Mouse (Mus musculus) midbrain, embryonic 12.5 days (tissue): Measurements from ENCODE around the gene H1foo. TPM values are rescaled to one million over a fixed set of nuclear protein-coding genes. Genes with fewer than 3 reads are reported as not detected.

ENCODE experiments used
- ATAC-seq: fragments of 200-750 bp; cut with Nextera tagmentation; 2 replicates; pipeline ENCODE4 v1.8.0; 2017; ENCODE audit warnings: low read depth, moderate TSS enrichment, moderate library complexity; ENCODE audit not compliant: low FRiP score
- H3K27ac ChIP-seq: fragments of 300-500 bp; sonication (generic); replicated peaks from 2 replicates; pipeline ENCODE4 v1.5.1; 2016; ENCODE audit warnings: mild to moderate bottlenecking
- H3K27me3 ChIP-seq: fragments of 300-500 bp; sonication (generic); 2 replicates; pipeline ENCODE4 v1.6.1; 2016; ENCODE audit warnings: mild to moderate bottlenecking
- H3K36me3 ChIP-seq: fragments of 300-500 bp; sonication (generic); 2 replicates; pipeline ENCODE4 v1.6.1; 2016
- H3K4me1 ChIP-seq: fragments of 300-500 bp; sonication (generic); 2 replicates; pipeline ENCODE4 v1.6.1; 2016
- H3K4me2 ChIP-seq: fragments of 300-500 bp; sonication (generic); replicated peaks from 2 replicates; pipeline ENCODE4 v1.6.1; 2016; ENCODE audit warnings: mild to moderate bottlenecking, moderate library complexity
- H3K4me3 ChIP-seq: fragments of 300-500 bp; sonication (generic); 2 replicates; pipeline ENCODE4 v1.5.1; 2016; ENCODE audit warnings: mild to moderate bottlenecking
- H3K9ac ChIP-seq: fragments of 300-500 bp; sonication (generic); replicated peaks from 2 replicates; pipeline ENCODE4 v1.6.1; 2016; ENCODE audit warnings: mild to moderate bottlenecking, moderate library complexity
- H3K9me3 ChIP-seq: fragments of 300-500 bp; sonication (generic); 2 replicates; pipeline ENCODE4 v1.6.1; 2016; ENCODE audit warnings: mild to moderate bottlenecking
- WGBS: fragments of 180-500 bp; shearing (Covaris S2); methylation state at CpG from one replicate; pipeline ENCODE4 v1.1.7; 2016; 5-methylcytosine and 5-hydroxymethylcytosine counted together
- polyA plus RNA-seq: library from polyadenylated mRNA; unstranded; fragments of >200 nt; fragmentation: Nextera tagmentation; extraction: Ambion mirVana; gene quantifications from 2 replicates; pipeline ENCODE4 v1.2.1, GENCODE M21; 2016

Gene H1foo
- polyA plus RNA-seq, 1 experiment from 2014 or later: not detected

GRCm38 (mm10) chr6:115966227-115966966 lies 21.7 kb downstream of the H1foo start:
- WGBS: 93% methylated on average over 19 of the region's 19 CpGs
- Histone ChIP-seq H3K4me2 (no peak overlapping the region), H3K27me3 (peaks cover 11% of the 10 kb centered on the region; the same call in 1 of the 2 replicates), H3K4me3 (no peak overlapping the region), H3K4me1 (peaks cover 13% of the 10 kb centered on the region), H3K36me3 (no peaks in the 10 kb centered on the region), H3K27ac (no peak overlapping the region), H3K9ac (no peak overlapping the region), H3K9me3 (no peaks in the 10 kb centered on the region)
- no peak for ATAC-seq

- WGBS: 93% methylated on average over 15 of the region's 15 CpGs
Observed at GRCm38 (mm10) chr6:115967291-115967880, 22.6 kb downstream of the H1foo start.

GRCm38 (mm10) chr6:115968086-115968485 lies 23.3 kb downstream of the H1foo start:
- Histone ChIP-seq H3K27ac (no peak overlapping the region), H3K27me3 (peaks cover 6% of the 10 kb centered on the region; the same call in 1 of the 2 replicates), H3K4me2 (no peak overlapping the region), H3K9me3 (no peaks in the 10 kb centered on the region), H3K36me3 (no peaks in the 10 kb centered on the region), H3K9ac (no peak overlapping the region), H3K4me3 (no peak overlapping the region), H3K4me1 (peaks cover 18% of the 10 kb centered on the region)
- ATAC-seq: no peak
- 84% methylated on average over 5 of the region's 5 CpGs for WGBS

More at GRCm38 (mm10) chr6:115967291-115967880, 22.6 kb downstream of the H1foo start:
- peaks cover 11% of the 10 kb centered on the region; the same call in 1 of the 2 replicates for H3K27me3 ChIP-seq
- no peaks in the 10 kb centered on the region for H3K9me3 ChIP-seq
- no peak overlapping the region for H3K4me3 ChIP-seq
- no peaks in the 10 kb centered on the region for H3K36me3 ChIP-seq
- ATAC-seq: no peak
- H3K4me2 ChIP-seq: no peak overlapping the region
- H3K4me1 ChIP-seq: peaks cover 18% of the 10 kb centered on the region
- no peak overlapping the region for H3K9ac ChIP-seq
- H3K27ac ChIP-seq: no peak overlapping the region

GRCm38 (mm10) chr6:115968700-115969099 lies 24.0 kb downstream of the H1foo start:
- no peak overlapping the region for H3K9ac ChIP-seq
- H3K27me3 ChIP-seq: 0 out of 2 replicates have a peak, but pooled peaks cover under 1% of the 10 kb centered on the region
- no peaks in the 10 kb centered on the region for H3K9me3 ChIP-seq
- 78% methylated on average over 6 of the region's 6 CpGs for WGBS
- peaks cover 18% of the 10 kb centered on the region for H3K4me1 ChIP-seq
- no peak for ATAC-seq
- H3K4me3 ChIP-seq: no peak overlapping the region
- no peaks in the 10 kb centered on the region for H3K36me3 ChIP-seq
- H3K27ac ChIP-seq: no peak overlapping the region; the same call in 1 of the 2 replicates
- no peak overlapping the region for H3K4me2 ChIP-seq

GRCm38 (mm10) chr6:115969103-115969502 lies 24.4 kb downstream of the H1foo start:
- Histone ChIP-seq H3K27ac (no peak overlapping the region; the same call in 1 of the 2 replicates), H3K4me2 (no peak overlapping the region), H3K36me3 (no peaks in the 10 kb centered on the region), H3K4me3 (no peak overlapping the region), H3K9me3 (no peaks in the 10 kb centered on the region), H3K9ac (no peak overlapping the region), H3K4me1 (peaks cover 19% of the 10 kb centered on the region), H3K27me3 (no peaks in the 10 kb centered on the region)
- WGBS: 74% methylated on average over 9 of the region's 9 CpGs
- ATAC-seq: no peak

- Histone ChIP-seq H3K4me1 (peaks cover 20% of the 10 kb centered on the region), H3K27ac (no peak overlapping the region), H3K36me3 (no peaks in the 10 kb centered on the region), H3K4me2 (no peak overlapping the region), H3K9ac (no peak overlapping the region), H3K9me3 (no peaks in the 10 kb centered on the region), H3K27me3 (no peaks in the 10 kb centered on the region), H3K4me3 (no peak overlapping the region)
- ATAC-seq: no peak
- 58% methylated on average over 4 of the region's 6 CpGs for WGBS
Observed at GRCm38 (mm10) chr6:115969952-115970351, 25.2 kb downstream of the H1foo start.

- Histone ChIP-seq H3K27me3 (no peaks in the 10 kb centered on the region), H3K4me1 (peaks cover 20% of the 10 kb centered on the region), H3K9me3 (no peaks in the 10 kb centered on the region), H3K4me2 (no peak overlapping the region), H3K4me3 (no peak overlapping the region), H3K9ac (no peak overlapping the region), H3K27ac (no peak overlapping the region), H3K36me3 (no peaks in the 10 kb centered on the region)
- WGBS: 77% methylated on average over 13 of the region's 13 CpGs
- no peak for ATAC-seq
Observed at GRCm38 (mm10) chr6:115971273-115972060, 26.7 kb downstream of the H1foo start.

GRCm38 (mm10) chr6:115972083-115972764 lies 27.5 kb downstream of the H1foo start:
- Histone ChIP-seq H3K4me2 (no peak overlapping the region), H3K4me3 (no peak overlapping the region), H3K36me3 (no peaks in the 10 kb centered on the region), H3K9ac (no peak overlapping the region), H3K9me3 (no peaks in the 10 kb centered on the region), H3K27me3 (no peaks in the 10 kb centered on the region), H3K4me1 (peaks cover 20% of the 10 kb centered on the region), H3K27ac (no peak overlapping the region)
- WGBS: 83% methylated on average over 7 of the region's 7 CpGs
- ATAC-seq: no peak

- H3K4me1 ChIP-seq: peaks cover 15% of the 10 kb centered on the region
- no peak overlapping the region for H3K4me3 ChIP-seq
- H3K27ac ChIP-seq: no peak overlapping the region
- 89% methylated on average over 15 of the region's 15 CpGs for WGBS
- ATAC-seq: no peak
- no peak overlapping the region for H3K4me2 ChIP-seq
- H3K36me3 ChIP-seq: no peaks in the 10 kb centered on the region
- no peaks in the 10 kb centered on the region for H3K27me3 ChIP-seq
- no peak overlapping the region for H3K9ac ChIP-seq
- H3K9me3 ChIP-seq: no peaks in the 10 kb centered on the region
Observed at GRCm38 (mm10) chr6:115973139-115973875, 28.6 kb downstream of the H1foo start.

- WGBS: 82% methylated on average over 16 of the region's 16 CpGs
- no peak overlapping the region for H3K4me3 ChIP-seq
- ATAC-seq: no peak
- no peaks in the 10 kb centered on the region for H3K36me3 ChIP-seq
- peaks cover 9% of the 10 kb centered on the region for H3K4me1 ChIP-seq
- H3K9ac ChIP-seq: no peak overlapping the region
- H3K4me2 ChIP-seq: no peak overlapping the region
- no peaks in the 10 kb centered on the region for H3K27me3 ChIP-seq
- H3K27ac ChIP-seq: no peak overlapping the region
- no peaks in the 10 kb centered on the region for H3K9me3 ChIP-seq
Observed at GRCm38 (mm10) chr6:115973881-115974662, 29.3 kb downstream of the H1foo start.
